Mouse (Mus musculus): ENCODE data around the gene Jarid2.

Jarid2 gene

GRCm38 (mm10) chr13:44839866-44840835, 110.9 kb downstream of the Jarid2 start:
- no peak for DNase-seq (ENCODE audit: low read depth)

- no peak for DNase-seq (ENCODE audit: low read depth)
These were observed 122.2 kb downstream of the Jarid2 start for GRCm38 (mm10) chr13:44851426-44851825.

- no peak for DNase-seq (ENCODE audit: low read depth)
These were observed 122.8 kb downstream of the Jarid2 start for GRCm38 (mm10) chr13:44852024-44852423.

- DNase-seq (ENCODE audit: low read depth): no peak
These were observed 136.3 kb downstream of the Jarid2 start for GRCm38 (mm10) chr13:44865566-44865965.

- DNase-seq (ENCODE audit: low read depth): no peak
These were observed 138.9 kb downstream of the Jarid2 start for GRCm38 (mm10) chr13:44868037-44868650.

- peak; percentile 98 for DNase-seq (ENCODE audit: low read depth)
These were observed 140.3 kb downstream of the Jarid2 start for GRCm38 (mm10) chr13:44869418-44870119.

- no peak for DNase-seq (ENCODE audit: low read depth)
These were observed 147.5 kb downstream of the Jarid2 start for GRCm38 (mm10) chr13:44876799-44877198.

GRCm38 (mm10) chr13:44881001-44881400, 151.7 kb downstream of the Jarid2 start:
- no peak for DNase-seq (ENCODE audit: low read depth)

GRCm38 (mm10) chr13:44886221-44886620, 156.9 kb downstream of the Jarid2 start:
- no peak for DNase-seq (ENCODE audit: low read depth)

GRCm38 (mm10) chr13:44890612-44891011, 161.3 kb downstream of the Jarid2 start:
- DNase-seq (ENCODE audit: low read depth): no peak

GRCm38 (mm10) chr13:44891813-44892730, 162.8 kb downstream of the Jarid2 start:
- no peak for DNase-seq (ENCODE audit: low read depth)

GRCm38 (mm10) chr13:44896211-44896610, 166.9 kb downstream of the Jarid2 start:
- DNase-seq (ENCODE audit: low read depth): no peak

- no peak for DNase-seq (ENCODE audit: low read depth)
These were observed 173.0 kb downstream of the Jarid2 start for GRCm38 (mm10) chr13:44902299-44902698.

- no peak for DNase-seq (ENCODE audit: low read depth)
These were observed 174.1 kb downstream of the Jarid2 start for GRCm38 (mm10) chr13:44903416-44903815.

GRCm38 (mm10) chr13:44904271-44904670, 175.0 kb downstream of the Jarid2 start:
- no peak for DNase-seq (ENCODE audit: low read depth)

- DNase-seq (ENCODE audit: low read depth): no peak
These were observed 176.9 kb downstream of the Jarid2 start for GRCm38 (mm10) chr13:44906141-44906540.

- no peak for DNase-seq (ENCODE audit: low read depth)
These were observed 178.4 kb downstream of the Jarid2 start for GRCm38 (mm10) chr13:44907702-44908101.

GRCm38 (mm10) chr13:44908790-44909189, 179.5 kb downstream of the Jarid2 start:
- DNase-seq (ENCODE audit: low read depth): no peak

- no peak for DNase-seq (ENCODE audit: low read depth)
These were observed 183.6 kb downstream of the Jarid2 start for GRCm38 (mm10) chr13:44912851-44913250.

- no peak for DNase-seq (ENCODE audit: low read depth)
These were observed 184.3 kb downstream of the Jarid2 start for GRCm38 (mm10) chr13:44913560-44913959.

GRCm38 (mm10) chr13:44915382-44915781, 186.1 kb downstream of the Jarid2 start:
- DNase-seq (ENCODE audit: low read depth): peak; percentile 36
